Comparison of ENCODE assay signal across 27 mouse cellular contexts in the genomic region with DNA sequence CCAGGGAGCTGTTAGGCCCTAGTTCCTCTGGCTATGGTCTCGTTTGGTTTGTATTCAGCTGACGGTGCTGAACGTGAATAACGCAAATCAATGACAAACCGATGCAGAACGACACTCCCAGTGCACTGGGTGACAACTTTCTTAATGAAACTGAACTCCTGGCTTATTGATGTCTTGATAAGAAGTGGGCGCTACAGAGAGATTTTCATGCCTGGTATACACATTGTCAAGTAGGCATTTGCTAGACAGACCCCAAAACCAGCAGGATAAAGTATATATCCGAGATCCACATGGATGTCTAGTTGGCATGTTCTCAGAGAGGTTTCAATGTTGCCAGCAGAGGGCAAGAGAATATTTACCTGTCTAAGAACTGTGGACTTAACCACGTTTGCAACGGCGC. TPM values are rescaled to one million over a fixed set of nuclear protein-coding genes. Genes with fewer than 3 reads are reported as not detected.
"Had no signal": no experiment of that assay in that cellular context is flagged by ENCODE, and none has a peak within 500 bp of the region (broad histone marks: within the 10 kb centered on the region; RNA-seq: fewer than 3 reads in every experiment).

No protein-coding gene starts in this region.

- H3K9me3 ChIP-seq: heart, embryonic 10.5 days; heart, embryonic 12.5 days; hindbrain, embryonic 13.5 days; hindbrain, embryonic 15.5 days; kidney, embryonic 15.5 days; limb, embryonic 13.5 days; limb, embryonic 15.5 days; liver, embryonic 13.5 days had no signal

- H3K27ac ChIP-seq: heart, embryonic 10.5 days; hindbrain, embryonic 13.5 days; hindbrain, embryonic 15.5 days; hindbrain, postnatal 0 days; kidney, embryonic 15.5 days; kidney, postnatal 0 days; limb, embryonic 13.5 days; limb, embryonic 15.5 days; liver, embryonic 13.5 days had no signal

- H3K36me3 ChIP-seq: heart, embryonic 10.5 days; heart, embryonic 12.5 days; hindbrain, embryonic 13.5 days; hindbrain, embryonic 15.5 days; kidney, embryonic 15.5 days; limb, embryonic 13.5 days; limb, embryonic 15.5 days; liver, embryonic 13.5 days had no signal

- H3K27me3 ChIP-seq: heart, embryonic 12.5 days; hindbrain, embryonic 13.5 days; hindbrain, embryonic 15.5 days; kidney, embryonic 15.5 days; limb, embryonic 15.5 days; liver, embryonic 13.5 days had no signal

- H3K4me3 ChIP-seq: heart, embryonic 10.5 days; heart, embryonic 12.5 days; hindbrain, embryonic 13.5 days; hindbrain, embryonic 15.5 days; kidney, embryonic 15.5 days; limb, embryonic 13.5 days; limb, embryonic 15.5 days; liver, embryonic 13.5 days had no signal

- H3K4me1 ChIP-seq: heart, embryonic 10.5 days; heart, embryonic 12.5 days; hindbrain, embryonic 13.5 days; hindbrain, embryonic 15.5 days; kidney, embryonic 15.5 days; limb, embryonic 13.5 days; limb, embryonic 15.5 days; liver, embryonic 13.5 days had no signal

- H3K4me2 ChIP-seq: heart, embryonic 12.5 days; hindbrain, embryonic 13.5 days; hindbrain, embryonic 15.5 days; kidney, embryonic 15.5 days; limb, embryonic 13.5 days; limb, embryonic 15.5 days; liver, embryonic 11.5 days; liver, embryonic 13.5 days had no signal

- ATAC-seq: forebrain, postnatal 0 days; hindbrain, postnatal 0 days; intestine, embryonic 16.5 days had no signal

- DNase-seq: forebrain, postnatal 0 days; gastrocnemius, postnatal 14 days; gastrocnemius, postnatal 36 days; heart, adult 18-20 months; heart, postnatal 10 days; kidney, adult 8-10 months; kidney, postnatal 14 days; kidney, postnatal 36 days; layer of hippocampus, adult 9-11 months; layer of hippocampus, postnatal 36 days; left cerebral cortex, postnatal 4 days; liver, embryonic 13.5 days had no signal

- H3K9ac ChIP-seq: forebrain, postnatal 0 days; heart, embryonic 12.5 days; hindbrain, embryonic 13.5 days; hindbrain, embryonic 15.5 days; kidney, embryonic 15.5 days; limb, embryonic 13.5 days; limb, embryonic 15.5 days; liver, embryonic 13.5 days had no signal

RNA-seq across cellular contexts. Expression of gene Lsmem1, which starts 55.4 kb away (rescaled TPM):
- total RNA-seq: hindbrain, postnatal 0 days had no signal
- polyA plus RNA-seq: gonadal fat pad, adult 2 months; intestine, embryonic 14.5 days; intestine, embryonic 16.5 days; large intestine, adult 2 months; limb, embryonic 11.5 days had no signal
